Mouse (Mus musculus): Measurements from ENCODE around the gene Arid5b. TPM values are rescaled to one million over a fixed set of nuclear protein-coding genes. Genes with fewer than 3 reads are reported as not detected.

Arid5b gene
- polyA plus RNA-seq, 1 experiment from 2014 or later = 27.0 TPM

GRCm38 (mm10) chr10:68256134-68256533 is 22.4 kb downstream of the Arid5b start:
- Histone ChIP-seq H3K36me3 (ENCODE audit: control insufficient read depth, insufficient read depth, low read length) (no peaks in the 10 kb centered on the region), H3K9me3 (ENCODE audit: control insufficient read depth, low read length) (no peaks in the 10 kb centered on the region), H3K27ac (ENCODE audit: low read length) (no peak overlapping the region), H3K4me1 (ENCODE audit: control insufficient read depth, insufficient read depth, low read length) (peaks cover 7% of the 10 kb centered on the region; the same call in 1 of the 2 replicates), H3K27me3 (replicated peaks; ENCODE audit: control insufficient read depth, insufficient read depth, low read length) (no peaks in the 10 kb centered on the region), H3K4me3 (ENCODE audit: low read length) (no peak overlapping the region), H3K9ac (ENCODE audit: low read depth, low read length) (no peak overlapping the region), H3K4me2 (ENCODE audit: low read depth, low read length) (no peak overlapping the region)
- ATAC-seq = peak; percentile 80
- 73% methylated on average over 3 of the region's 3 CpGs for WGBS

GRCm38 (mm10) chr10:68253452-68254117 is 25.0 kb downstream of the Arid5b start:
- WGBS = 74% methylated on average over 7 of the region's 7 CpGs
- no peak overlapping the region for H3K27ac ChIP-seq (ENCODE audit: low read length)
- no peaks in the 10 kb centered on the region for H3K9me3 ChIP-seq (ENCODE audit: control insufficient read depth, low read length)
- H3K9ac ChIP-seq (ENCODE audit: low read depth, low read length) = no peak overlapping the region
- H3K4me3 ChIP-seq (ENCODE audit: low read length) = no peak overlapping the region
- no peaks in the 10 kb centered on the region for H3K27me3 ChIP-seq (replicated peaks; ENCODE audit: control insufficient read depth, insufficient read depth, low read length)
- no peak; the same call in 1 of the 2 replicates for ATAC-seq
- H3K4me1 ChIP-seq (ENCODE audit: control insufficient read depth, insufficient read depth, low read length) = peaks cover 17% of the 10 kb centered on the region
- H3K4me2 ChIP-seq (ENCODE audit: low read depth, low read length) = no peak overlapping the region
- H3K36me3 ChIP-seq (ENCODE audit: control insufficient read depth, insufficient read depth, low read length) = no peaks in the 10 kb centered on the region

GRCm38 (mm10) chr10:68252650-68253049 is 25.9 kb downstream of the Arid5b start:
- no peak for ATAC-seq
- H3K36me3 ChIP-seq (ENCODE audit: control insufficient read depth, insufficient read depth, low read length) = no peaks in the 10 kb centered on the region
- H3K9me3 ChIP-seq (ENCODE audit: control insufficient read depth, low read length) = no peaks in the 10 kb centered on the region
- no peak overlapping the region for H3K27ac ChIP-seq (ENCODE audit: low read length)
- no peak overlapping the region for H3K4me3 ChIP-seq (ENCODE audit: low read length)
- 84% methylated on average over 4 of the region's 4 CpGs for WGBS
- H3K27me3 ChIP-seq (replicated peaks; ENCODE audit: control insufficient read depth, insufficient read depth, low read length) = no peaks in the 10 kb centered on the region
- no peak overlapping the region for H3K9ac ChIP-seq (ENCODE audit: low read depth, low read length)
- H3K4me2 ChIP-seq (ENCODE audit: low read depth, low read length) = no peak overlapping the region
- H3K4me1 ChIP-seq (ENCODE audit: control insufficient read depth, insufficient read depth, low read length) = peaks cover 21% of the 10 kb centered on the region

- H3K9ac ChIP-seq (ENCODE audit: low read depth, low read length) = no peak overlapping the region
- H3K4me1 ChIP-seq (ENCODE audit: control insufficient read depth, insufficient read depth, low read length) = peaks cover 23% of the 10 kb centered on the region
- peak; percentile 38; the same call in 1 of the 2 replicates for ATAC-seq
Observed at GRCm38 (mm10) chr10:68249355-68249782, 29.2 kb downstream of the Arid5b start.

GRCm38 (mm10) chr10:68248281-68249015 is 30.1 kb downstream of the Arid5b start:
- no peaks in the 10 kb centered on the region for H3K9me3 ChIP-seq (ENCODE audit: control insufficient read depth, low read length)
- 44% methylated on average over 9 of the region's 9 CpGs for WGBS
- H3K36me3 ChIP-seq (ENCODE audit: control insufficient read depth, insufficient read depth, low read length) = no peaks in the 10 kb centered on the region
- H3K9ac ChIP-seq (ENCODE audit: low read depth, low read length) = no peak overlapping the region
- peak overlapping the region; percentile 59 for H3K27ac ChIP-seq (ENCODE audit: low read length)
- H3K4me3 ChIP-seq (ENCODE audit: low read length) = no peak overlapping the region
- H3K27me3 ChIP-seq (replicated peaks; ENCODE audit: control insufficient read depth, insufficient read depth, low read length) = no peaks in the 10 kb centered on the region
- ATAC-seq = peak; percentile 45
- H3K4me1 ChIP-seq (ENCODE audit: control insufficient read depth, insufficient read depth, low read length) = peaks cover 20% of the 10 kb centered on the region
- H3K4me2 ChIP-seq (ENCODE audit: low read depth, low read length) = no peak overlapping the region

More at GRCm38 (mm10) chr10:68249355-68249782, 29.2 kb downstream of the Arid5b start:
- Histone ChIP-seq H3K4me2 (ENCODE audit: low read depth, low read length) (0 out of 2 replicates have a peak overlapping the region, but pooled peaks have one; percentile 0), H3K27me3 (replicated peaks; ENCODE audit: control insufficient read depth, insufficient read depth, low read length) (no peaks in the 10 kb centered on the region), H3K36me3 (ENCODE audit: control insufficient read depth, insufficient read depth, low read length) (no peaks in the 10 kb centered on the region), H3K9me3 (ENCODE audit: control insufficient read depth, low read length) (no peaks in the 10 kb centered on the region), H3K27ac (ENCODE audit: low read length) (peak overlapping the region; percentile 50), H3K4me3 (ENCODE audit: low read length) (no peak overlapping the region)
- WGBS = 43% methylated on average over 6 of the region's 6 CpGs

- Histone ChIP-seq H3K27ac (ENCODE audit: low read length) (no peak overlapping the region), H3K9me3 (ENCODE audit: control insufficient read depth, low read length) (no peaks in the 10 kb centered on the region), H3K4me3 (ENCODE audit: low read length) (no peak overlapping the region), H3K36me3 (ENCODE audit: control insufficient read depth, insufficient read depth, low read length) (peaks cover 2% of the 10 kb centered on the region; the same call in 1 of the 2 replicates), H3K9ac (ENCODE audit: low read depth, low read length) (no peak overlapping the region), H3K27me3 (replicated peaks; ENCODE audit: control insufficient read depth, insufficient read depth, low read length) (no peaks in the 10 kb centered on the region), H3K4me2 (ENCODE audit: low read depth, low read length) (no peak overlapping the region), H3K4me1 (ENCODE audit: control insufficient read depth, insufficient read depth, low read length) (peaks cover 20% of the 10 kb centered on the region)
- 62% methylated on average over 4 of the region's 4 CpGs for WGBS
- peak; percentile 39; the same call in 1 of the 2 replicates for ATAC-seq
Observed at GRCm38 (mm10) chr10:68247490-68248280, 30.9 kb downstream of the Arid5b start.

GRCm38 (mm10) chr10:68246603-68247247 is 31.8 kb downstream of the Arid5b start:
- no peaks in the 10 kb centered on the region for H3K9me3 ChIP-seq (ENCODE audit: control insufficient read depth, low read length)
- no peak overlapping the region for H3K9ac ChIP-seq (ENCODE audit: low read depth, low read length)
- H3K36me3 ChIP-seq (ENCODE audit: control insufficient read depth, insufficient read depth, low read length) = peaks cover 8% of the 10 kb centered on the region
- H3K27ac ChIP-seq (ENCODE audit: low read length) = peak overlapping the region; percentile 30; the same call in 1 of the 2 replicates
- H3K4me2 ChIP-seq (ENCODE audit: low read depth, low read length) = no peak overlapping the region
- peaks cover 20% of the 10 kb centered on the region for H3K4me1 ChIP-seq (ENCODE audit: control insufficient read depth, insufficient read depth, low read length)
- ATAC-seq = no peak
- no peaks in the 10 kb centered on the region for H3K27me3 ChIP-seq (replicated peaks; ENCODE audit: control insufficient read depth, insufficient read depth, low read length)
- H3K4me3 ChIP-seq (ENCODE audit: low read length) = no peak overlapping the region
- 52% methylated on average over 7 of the region's 7 CpGs for WGBS

GRCm38 (mm10) chr10:68240804-68241485 is 37.6 kb downstream of the Arid5b start:
- peaks cover 18% of the 10 kb centered on the region for H3K4me1 ChIP-seq (ENCODE audit: control insufficient read depth, insufficient read depth, low read length)
- peaks cover 8% of the 10 kb centered on the region for H3K36me3 ChIP-seq (ENCODE audit: control insufficient read depth, insufficient read depth, low read length)
- H3K9me3 ChIP-seq (ENCODE audit: control insufficient read depth, low read length) = no peaks in the 10 kb centered on the region
- peak; percentile 25; the same call in 1 of the 2 replicates for ATAC-seq
- no peak overlapping the region for H3K4me3 ChIP-seq (ENCODE audit: low read length)
- 77% methylated on average over 13 of the region's 13 CpGs for WGBS
- no peak overlapping the region for H3K4me2 ChIP-seq (ENCODE audit: low read depth, low read length)
- no peaks in the 10 kb centered on the region for H3K27me3 ChIP-seq (replicated peaks; ENCODE audit: control insufficient read depth, insufficient read depth, low read length)
- H3K9ac ChIP-seq (ENCODE audit: low read depth, low read length) = no peak overlapping the region
- 0 out of 2 replicates have a peak overlapping the region, but pooled peaks have one; percentile 45 for H3K27ac ChIP-seq (ENCODE audit: low read length)

All from intestine, embryonic 16.5 days (tissue).